Mouse (Mus musculus) spleen, postnatal 36 days (tissue): ENCODE data around the gene Tecpr2.
A peak's percentile ranks its signal among the peaks of the same experiment; 100 is the strongest.

Experiments
- DNase-seq, 2 experiments: peaks; one replicate each; pipeline ENCODE4 v3.0.0; 2022; ENCODE audit warnings: low spot score in 2 of 2, mixed read lengths in 1 of 2

Gene Tecpr2

GRCm38 (mm10) chr12:111006339-111006738 is 117.3 kb downstream of the Tecpr2 start:
- no peak for DNase-seq

GRCm38 (mm10) chr12:111007134-111008103 is 118.4 kb downstream of the Tecpr2 start:
- peak; percentile 36 to 41 for DNase-seq

DNA sequence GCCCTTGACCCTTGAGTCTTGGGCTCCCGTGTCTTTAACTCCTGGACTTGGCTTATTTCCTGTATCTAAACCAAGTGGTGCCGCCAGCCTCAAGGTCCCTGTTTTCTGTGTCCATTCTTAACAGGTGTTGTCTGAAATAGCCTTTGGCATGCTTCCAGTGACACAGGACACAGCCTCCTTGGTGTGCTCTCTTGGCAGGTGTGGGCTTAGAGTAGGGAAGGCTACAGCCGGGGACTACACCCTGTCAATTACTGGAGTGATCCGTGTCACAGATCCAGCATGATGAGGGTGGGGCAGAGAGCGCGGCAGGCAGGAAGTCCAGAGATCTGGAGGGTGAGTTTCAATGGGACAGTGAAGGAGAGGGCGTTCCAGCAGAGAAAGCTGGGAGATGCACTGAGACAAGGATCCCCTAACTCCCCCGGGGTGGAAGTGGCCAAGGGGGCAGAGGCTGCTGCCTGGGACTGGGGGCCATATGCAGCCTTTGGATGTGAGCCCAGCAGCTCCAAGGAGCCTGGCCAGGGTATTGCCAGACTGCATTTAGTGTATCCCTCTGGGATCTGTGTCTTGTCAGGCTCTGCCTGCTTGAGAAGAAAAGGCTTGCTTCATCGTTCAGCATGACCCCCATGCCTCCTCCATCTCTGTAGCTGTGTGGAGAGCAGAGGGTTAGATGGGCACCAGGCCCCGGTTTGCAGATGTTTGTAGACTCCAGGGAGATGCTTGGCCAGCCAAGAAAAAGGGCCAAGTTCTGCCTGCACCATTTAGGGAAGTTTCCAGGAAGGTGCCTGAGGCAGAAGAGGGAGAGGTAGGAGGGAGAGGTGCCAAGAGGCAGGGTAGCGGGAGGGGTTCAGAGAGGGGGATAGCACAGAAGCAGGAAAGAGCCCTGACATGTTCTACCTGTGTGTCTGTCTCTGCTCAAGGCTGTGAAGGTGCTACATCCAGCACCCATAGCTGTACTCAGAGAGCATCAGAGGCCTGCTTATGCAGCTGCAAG is 119.7 kb downstream of the Tecpr2 start:
- DNase-seq, result no peak

GRCm38 (mm10) chr12:111009615-111010257 is 120.7 kb downstream of the Tecpr2 start:
- DNase-seq, result no peak

GRCm38 (mm10) chr12:111016807-111017206 is 127.7 kb downstream of the Tecpr2 start:
- DNase-seq, result no peak

DNA sequence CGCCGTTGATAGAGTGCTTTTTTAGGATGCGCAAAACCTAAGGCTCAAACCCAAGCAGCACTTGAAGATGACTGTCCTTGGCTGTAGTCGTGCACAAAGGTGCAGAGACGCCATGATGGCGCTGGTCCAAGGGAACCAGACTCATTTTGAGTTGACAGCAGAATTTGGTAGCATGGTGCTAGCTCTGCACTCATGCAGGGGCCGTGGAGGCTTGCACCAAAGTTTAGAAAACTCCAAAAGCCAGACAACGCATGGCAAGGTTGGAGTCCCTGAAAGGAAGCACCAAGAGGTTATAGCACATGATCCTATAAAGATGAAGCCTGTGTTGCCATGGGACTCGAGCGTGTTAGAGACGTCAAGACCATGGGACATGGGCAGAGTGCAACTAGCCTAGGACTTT is 129.0 kb downstream of the Tecpr2 start:
- no peak for DNase-seq

DNA sequence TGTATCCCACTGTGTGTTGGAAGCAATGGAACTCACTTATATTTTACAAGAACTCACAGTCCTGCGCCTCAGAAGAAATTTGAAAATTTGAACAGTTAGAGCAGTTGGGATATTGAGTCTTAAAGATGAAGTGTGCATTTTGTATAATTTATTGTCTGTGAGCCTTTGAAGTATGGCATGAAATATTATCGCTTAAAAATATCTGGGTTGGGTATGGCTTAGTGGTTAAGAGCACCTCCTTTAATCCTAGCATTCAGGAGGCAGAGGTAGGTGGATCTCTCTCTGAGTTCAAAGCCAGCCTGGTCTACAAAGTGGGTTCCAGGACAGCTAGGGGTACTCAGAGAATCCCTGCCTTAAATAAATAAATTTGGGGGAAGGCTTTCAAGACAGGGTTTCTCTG is 130.0 kb downstream of the Tecpr2 start:
- no peak for DNase-seq

- DNase-seq, result no peak
Observed at GRCm38 (mm10) chr12:111021138-111021537, 132.1 kb downstream of the Tecpr2 start.

DNA sequence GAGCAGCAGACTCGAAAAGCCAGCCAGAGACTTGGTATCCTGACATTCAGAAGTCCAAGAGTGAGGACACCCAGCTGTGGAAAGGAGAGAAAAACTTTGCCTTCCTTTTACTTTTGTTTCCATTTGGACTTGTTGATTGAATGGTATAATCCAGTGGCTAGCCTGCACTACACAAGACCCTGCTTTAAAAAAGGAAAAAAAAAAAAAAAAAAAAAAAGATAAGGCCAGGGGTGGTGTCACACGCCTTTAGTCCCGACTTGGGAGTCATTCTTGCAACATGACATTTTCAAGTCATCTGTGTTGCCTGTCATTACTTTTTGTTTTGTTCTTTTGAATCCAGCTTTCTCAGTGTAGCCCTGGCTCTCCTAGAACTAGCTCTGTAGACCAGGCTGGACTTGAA is 132.5 kb downstream of the Tecpr2 start:
- DNase-seq, result no peak
